Mouse (Mus musculus) ES-E14 (cell line): ENCODE data around the gene Gsdma. TPM values are rescaled to one million over a fixed set of nuclear protein-coding genes. Genes with fewer than 3 reads are reported as not detected.

Source experiments
- DNase-seq: peaks from one replicate; pipeline ENCODE4 v3.0.0-alpha.2; 2013; ENCODE audit warnings: low read depth, low spot score
- H3K27ac ChIP-seq: 2 replicates; pipeline ENCODE4 v1.5.1; 2012; ENCODE audit warnings: low read depth, mild to moderate bottlenecking, low read length, moderate library complexity, mixed read lengths; ENCODE audit not compliant: poor library complexity, insufficient read depth, severe bottlenecking
- H3K36me3 ChIP-seq: 2 replicates; pipeline ENCODE4 v1.6.1; 2012; ENCODE audit warnings: mild to moderate bottlenecking, low read length, moderate library complexity, mixed read lengths; ENCODE audit not compliant: control insufficient read depth, poor library complexity, insufficient read depth, severe bottlenecking
- H3K4me1 ChIP-seq, 2 experiments: fragments of 150-350 bp in 1 of 2; sonication (generic) in 1 of 2; 2 replicates each; pipeline ENCODE4 v1.6.1; 2012; ENCODE audit warnings: low read length in 2 of 2, mild to moderate bottlenecking in 1 of 2, mixed read lengths in 1 of 2; ENCODE audit not compliant: control insufficient read depth in 2 of 2, insufficient read depth in 2 of 2, poor library complexity in 1 of 2
- H3K4me3 ChIP-seq, 2 experiments: fragments of 150-350 bp in 1 of 2; sonication (generic) in 1 of 2; 2 replicates each; pipeline ENCODE4 v1.5.1; 2012; ENCODE audit warnings: low read length in 2 of 2, low read depth in 1 of 2, mild to moderate bottlenecking in 1 of 2, mixed read lengths in 1 of 2; ENCODE audit not compliant: insufficient read depth in 1 of 2, poor library complexity in 1 of 2, severe bottlenecking in 1 of 2
- H3K9ac ChIP-seq: 2 replicates; pipeline ENCODE4 v1.6.1; 2012; ENCODE audit warnings: low read depth, mild to moderate bottlenecking, low read length, mixed read lengths; ENCODE audit not compliant: poor library complexity, insufficient read depth, severe bottlenecking
- H3K9me3 ChIP-seq: fragments of 150-350 bp; sonication (generic); 2 replicates; pipeline ENCODE4 v1.6.1; 2012; ENCODE audit warnings: low read depth, mild to moderate bottlenecking, low read length; ENCODE audit not compliant: control insufficient read depth, insufficient read depth
- CHD2 ChIP-seq: IDR thresholded peaks from 2 replicates; pipeline ENCODE4 v1.6.1; 2014; ENCODE audit warnings: mild to moderate bottlenecking, low read depth, low read length, inconsistent platforms
- HCFC1 ChIP-seq: IDR thresholded peaks from 2 replicates; pipeline ENCODE4 v1.6.1; 2012; ENCODE audit warnings: low read length, inconsistent platforms, borderline replicate concordance; ENCODE audit not compliant: insufficient read depth
- MAFK ChIP-seq: IDR thresholded peaks from 2 replicates; pipeline ENCODE4 v1.6.1; 2014; ENCODE audit warnings: mild to moderate bottlenecking, low read depth, low read length, inconsistent platforms; ENCODE audit not compliant: insufficient read depth
- ZC3H11A ChIP-seq: IDR thresholded peaks from 2 replicates; pipeline ENCODE4 v1.6.1; 2012; ENCODE audit warnings: low read depth, mild to moderate bottlenecking, inconsistent platforms, low read length, borderline replicate concordance
- ZNF384 ChIP-seq: IDR thresholded peaks from 2 replicates; pipeline ENCODE4 v1.6.1; 2012; ENCODE audit warnings: low read depth, low read length, inconsistent platforms
- in situ Hi-C, 2 experiments: fragments of 600-800 bp; cut with MboI; formaldehyde crosslinking; loops; one replicate each; pipeline ENCODE4 v1.15.1; 2025; ENCODE audit warnings: low sequenced_read_pairs in 2 of 2, inconsistent platforms in 1 of 2; ENCODE audit not compliant: unreplicated experiment in 2 of 2
- total RNA-seq: library from RNA; depleted of rRNA; stranded (reverse); fragments of 300-350 nt; gene quantifications from 2 replicates; pipeline ENCODE4 v1.2.3, GENCODE M21; 2012; rRNA removed

Gene Gsdma
- total RNA-seq, 1 experiment, result 0.40 TPM

DNA sequence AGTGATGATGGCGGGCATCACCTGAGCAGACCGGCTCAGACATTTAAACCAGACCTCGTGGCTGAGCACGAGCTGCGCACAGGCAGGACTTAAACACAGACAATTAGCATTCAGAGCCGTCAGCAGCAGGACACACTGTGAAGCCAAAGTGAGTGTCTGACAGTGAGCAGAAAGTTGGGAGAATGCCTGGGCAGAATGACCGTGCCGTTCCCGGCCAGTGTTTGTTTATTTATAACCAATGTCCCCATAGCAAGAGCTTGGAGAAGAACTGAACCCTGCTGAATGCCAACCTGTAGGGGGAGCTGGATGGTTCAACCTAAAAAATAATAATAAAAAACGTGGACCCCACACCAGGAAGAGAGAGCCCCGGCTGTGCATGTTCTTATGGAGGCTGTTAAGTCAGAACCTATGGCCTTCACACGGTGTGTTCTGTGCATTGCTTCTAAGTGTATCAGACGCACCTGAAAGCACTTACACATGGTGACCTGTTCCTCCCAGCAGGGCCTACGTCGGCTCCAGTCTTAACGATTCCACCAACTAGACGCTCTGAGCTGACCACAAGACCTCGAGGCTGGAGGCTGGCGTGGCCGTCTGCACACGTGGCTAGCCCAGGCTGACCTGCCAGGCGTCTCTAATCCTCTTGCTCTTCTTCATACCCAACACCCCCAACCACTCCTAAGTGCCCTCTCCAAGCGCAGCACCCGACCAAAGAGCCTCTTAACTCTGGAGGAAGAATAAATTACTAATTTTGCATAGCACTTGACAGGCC, 57.5 kb downstream of the Gsdma start:
- Histone ChIP-seq H3K36me3 (peaks cover 4% of the 10 kb centered on the region; the same call in 1 of the 2 replicates), H3K4me3 (no peak overlapping the region), H3K9me3 (no peaks in the 10 kb centered on the region), H3K4me1 (peaks cover 0 to 18% of the 10 kb centered on the region in 2 experiments; a peak in 2 of 4 replicates), H3K27ac (no peak overlapping the region), H3K9ac (no peak overlapping the region)
- no peak for DNase-seq
- in situ Hi-C loops, result no loop called here
- TF ChIP-seq MAFK, result no peak
- no peak for TF ChIP-seq ZNF384
- no peak for TF ChIP-seq CHD2
- TF ChIP-seq ZC3H11A, result no peak
- no peak for TF ChIP-seq HCFC1

DNA sequence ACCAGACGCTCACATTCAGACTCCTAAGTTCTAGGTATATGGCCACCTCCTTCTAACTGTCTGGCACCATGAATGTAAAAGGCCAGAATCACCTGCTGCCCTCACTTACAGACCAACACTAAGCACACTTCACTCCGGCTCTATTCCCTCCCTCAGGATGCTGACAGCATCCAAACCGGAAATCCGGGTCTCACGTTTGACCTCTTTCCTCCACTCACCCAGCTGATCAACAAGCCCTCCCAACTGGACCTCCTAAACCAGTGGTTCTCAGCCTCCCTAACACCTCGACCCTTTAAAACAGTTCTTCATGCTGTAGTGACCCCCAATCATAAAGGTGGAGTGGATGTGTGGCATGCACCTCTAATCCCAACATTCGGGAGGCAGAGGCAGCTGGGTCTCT, 58.9 kb downstream of the Gsdma start:
- TF ChIP-seq ZNF384 (no peak), MAFK (no peak), CHD2 (no peak), ZC3H11A (no peak), HCFC1 (no peak)
- in situ Hi-C loops, result no loop called here
- Histone ChIP-seq H3K27ac (no peak overlapping the region), H3K9ac (no peak overlapping the region), H3K4me3 (no peak overlapping the region), H3K4me1 (peaks cover 0 to 15% of the 10 kb centered on the region in 2 experiments; a peak in 2 of 4 replicates), H3K36me3 (no peaks in the 10 kb centered on the region), H3K9me3 (no peaks in the 10 kb centered on the region)
- no peak for DNase-seq

DNA sequence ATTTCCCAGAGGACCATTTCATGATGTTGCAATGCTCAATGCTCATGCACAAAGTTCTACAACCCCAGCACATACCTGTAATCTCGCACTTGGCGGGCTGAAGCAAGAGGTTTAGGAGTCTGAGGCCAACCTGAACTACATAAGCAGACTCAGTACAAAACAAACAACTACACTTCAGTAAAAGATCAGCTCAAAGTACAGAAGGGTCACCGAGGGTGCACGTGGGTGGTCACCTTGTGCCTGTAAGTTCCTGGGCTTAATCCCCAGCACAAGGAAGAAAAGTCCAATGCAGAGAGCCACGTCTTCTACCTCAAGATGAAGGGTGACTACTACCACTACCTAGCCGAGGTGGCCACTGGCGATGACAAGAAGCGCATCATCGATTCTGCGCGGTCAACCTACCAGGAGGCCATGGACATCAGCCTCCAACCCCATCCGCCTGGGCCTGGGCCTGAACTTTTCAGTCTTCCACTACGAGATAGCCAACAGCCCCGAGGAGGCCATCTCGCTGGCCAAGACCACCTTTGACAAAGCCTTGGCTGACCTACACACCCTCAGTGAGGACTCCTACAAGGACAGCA, 61.9 kb downstream of the Gsdma start:
- no peak overlapping the region for H3K4me3 ChIP-seq
- DNase-seq, result no peak
- H3K9me3 ChIP-seq, result no peaks in the 10 kb centered on the region
- TF ChIP-seq CHD2 (no peak), ZNF384 (no peak), MAFK (no peak), ZC3H11A (no peak)
- H3K9ac ChIP-seq, result no peak overlapping the region
- in situ Hi-C loops, result no loop called here
- H3K27ac ChIP-seq, result no peak overlapping the region
- H3K4me1 ChIP-seq, result peaks cover 0 to 2% of the 10 kb centered on the region in 2 experiments; a peak in 1 of 4 replicates
- no peaks in the 10 kb centered on the region for H3K36me3 ChIP-seq

Other genes with a start within 250 kb of the Gsdma start
- gene Mien1, start 225.4 kb upstream of the Gsdma start, total RNA-seq, result 34.6 and 52.5 TPM in 2 replicates
- 12.1 and 18.9 TPM in 2 replicates for gene Grb7, start 218.0 kb upstream of the Gsdma start, total RNA-seq
- gene Ikzf3, start 118.3 kb upstream of the Gsdma start, total RNA-seq, result 0.16 and 0.58 TPM in 2 replicates
- gene Zpbp2, start 113.3 kb upstream of the Gsdma start, total RNA-seq, result 0.22 and 0.63 TPM in 2 replicates
- 45.4 and 55.3 TPM in 2 replicates for gene Ormdl3, start 77.0 kb upstream of the Gsdma start, total RNA-seq
- gene Lrrc3c, start 66.1 kb upstream of the Gsdma start, total RNA-seq, result not detected in 2 replicates
- 2.2 and 2.9 TPM in 2 replicates for gene Gm12355, start 38.7 kb upstream of the Gsdma start, total RNA-seq
- gene Gsdma3, start 38.0 kb upstream of the Gsdma start, total RNA-seq, result not detected in 2 replicates
- not detected in 2 replicates for gene Gsdma2, start 17.6 kb upstream of the Gsdma start, total RNA-seq
- 376 and 408 TPM in 2 replicates for gene Psmd3, start 18.2 kb downstream of the Gsdma start, total RNA-seq
- 0.18 TPM in 1 of 2 replicates, not detected in the other for gene Csf3, start 36.9 kb downstream of the Gsdma start, total RNA-seq
- 53.5 and 75.7 TPM in 2 replicates for gene Med24, start 65.1 kb downstream of the Gsdma start, total RNA-seq
- 7.7 and 9.0 TPM in 2 replicates for gene Thra, start 76.3 kb downstream of the Gsdma start, total RNA-seq
- 2.9 and 3.3 TPM in 2 replicates for gene Nr1d1, start 111.0 kb downstream of the Gsdma start, total RNA-seq
- 18.3 and 27.1 TPM in 2 replicates for gene Msl1, start 131.2 kb downstream of the Gsdma start, total RNA-seq
- gene Casc3, start 140.6 kb downstream of the Gsdma start, total RNA-seq, result 11.7 and 14.6 TPM in 2 replicates
- gene Rapgefl1, start 172.4 kb downstream of the Gsdma start, total RNA-seq, result 0.98 and 1.4 TPM in 2 replicates
- gene Wipf2, start 199.3 kb downstream of the Gsdma start, total RNA-seq, result 4.7 and 5.8 TPM in 2 replicates
- gene Cdc6, start 243.4 kb downstream of the Gsdma start, total RNA-seq, result 32.7 and 51.3 TPM in 2 replicates